Mouse (Mus musculus) neutrophil, adult 59 days (primary cell): ENCODE measurements around the gene Bcl11a. TPM values are rescaled to one million over a fixed set of nuclear protein-coding genes. Genes with fewer than 3 reads are reported as not detected.

Experiments
- total RNA-seq, 2 experiments: library from RNA; stranded (reverse); gene quantifications; 1 replicate in 1 of 2; 2 replicates in 1 of 2; pipeline ENCODE4 v1.2.4; 2023

Bcl11a gene
- 10 to 100 TPM; 15.6 to 17.0 TPM for total RNA-seq

GRCm38 (mm10) chr11:24077795-24078705 is at the start of gene Bcl11a:
TSS of gene Bcl11a (plus strand) at chr11:24078056.

GRCm38 (mm10) chr11:24074634-24075104 is 3.2 kb upstream of the Bcl11a start, which contains the start of gene A830031A19Rik:
TSS of gene A830031A19Rik (minus strand) at chr11:24075054.

Other genes starting within 250 kb of the Bcl11a start
- 10 to 100 TPM; 13.0 to 14.4 TPM for gene Papolg, start 182.8 kb upstream of the Bcl11a start, total RNA-seq
- gene A830031A19Rik, start 3.0 kb upstream of the Bcl11a start, total RNA-seq = not detected